Mouse (Mus musculus): ENCODE measurements around the gene Kcnip4.

The Kcnip4 gene

DNA sequence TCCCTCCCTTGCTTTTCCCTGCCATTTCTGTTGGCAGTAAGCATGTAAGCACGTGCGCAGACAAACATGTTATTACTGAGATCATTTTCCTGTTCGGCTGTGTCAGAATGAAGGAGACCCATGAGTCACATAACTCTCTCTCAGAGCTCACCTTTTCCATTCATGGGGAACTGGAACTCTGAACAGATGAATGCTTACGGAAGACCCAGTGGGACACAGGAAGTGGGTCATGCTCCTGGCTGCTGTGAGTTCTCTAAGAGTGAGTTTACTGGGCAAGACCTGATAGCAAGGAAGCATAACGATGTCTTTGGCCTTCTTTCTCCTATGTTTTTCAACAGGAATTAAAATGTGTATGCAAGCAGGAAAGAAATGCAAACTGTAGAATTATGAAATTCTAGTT is 917.8 kb downstream of the Kcnip4 start:
- in situ Hi-C loops (cut with MboI; ENCODE audit: low sequenced_read_pairs) = no loop called here

GRCm38 (mm10) chr5:48606281-48606680 is 918.4 kb downstream of the Kcnip4 start:
- in situ Hi-C loops (cut with MboI; ENCODE audit: low sequenced_read_pairs) = no loop called here

- in situ Hi-C loops (cut with MboI; ENCODE audit: low sequenced_read_pairs) = no loop called here
These were observed 925.1 kb downstream of the Kcnip4 start for GRCm38 (mm10) chr5:48599481-48600040.

- in situ Hi-C loops (cut with MboI; ENCODE audit: low sequenced_read_pairs) = no loop called here
These were observed 936.7 kb downstream of the Kcnip4 start for GRCm38 (mm10) chr5:48588014-48588413.

GRCm38 (mm10) chr5:48583431-48583830 is 941.3 kb downstream of the Kcnip4 start:
- in situ Hi-C loops (cut with MboI; ENCODE audit: low sequenced_read_pairs) = no loop called here

DNA sequence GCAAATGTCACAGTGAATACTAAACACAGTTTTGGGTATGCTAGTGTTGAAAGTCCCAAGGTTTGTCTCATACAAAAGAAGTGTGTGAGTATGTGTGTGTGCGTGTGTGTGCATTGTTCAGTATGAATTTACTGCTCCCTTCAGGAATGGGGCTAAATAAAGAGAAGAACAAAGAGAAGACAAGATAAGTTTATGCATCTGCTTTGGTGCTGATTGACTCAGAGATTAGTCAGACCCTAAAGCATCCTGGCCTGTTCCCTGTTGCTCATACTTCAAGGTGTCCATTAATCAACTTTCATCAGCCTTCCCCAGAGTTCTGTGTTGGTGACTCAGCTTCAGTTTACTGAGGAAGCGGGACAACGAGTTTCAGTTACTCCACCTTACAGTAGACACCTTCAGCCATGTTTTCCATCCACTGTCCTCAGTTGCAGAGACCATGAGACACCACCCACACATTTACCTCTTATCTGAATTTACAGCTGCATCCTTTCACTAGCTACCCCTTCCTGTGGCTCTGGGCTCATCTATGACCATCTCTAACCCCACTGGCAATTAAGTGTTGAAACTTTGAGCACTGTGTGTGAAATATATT is 960.6 kb downstream of the Kcnip4 start:
- in situ Hi-C loops (cut with MboI; ENCODE audit: low sequenced_read_pairs) = no loop called here

DNA sequence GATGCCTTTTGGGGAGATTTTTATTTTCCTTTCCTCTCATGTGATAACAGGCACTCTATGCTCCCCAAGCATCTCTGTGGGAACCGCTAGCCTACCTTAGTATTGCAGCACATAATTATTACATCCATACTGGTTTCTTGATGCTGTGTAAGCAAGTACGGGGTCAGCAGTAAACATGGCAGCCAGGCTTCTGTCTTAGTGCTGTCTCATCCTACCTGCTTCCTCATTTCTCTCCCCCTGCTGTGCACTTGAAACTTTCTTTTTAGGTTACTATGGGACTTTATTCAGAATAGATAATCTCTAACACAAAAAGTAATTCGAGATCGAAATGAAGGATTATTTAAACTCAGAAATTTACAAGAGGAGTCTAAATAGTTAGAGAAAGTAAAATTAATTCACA is 973.0 kb downstream of the Kcnip4 start:
- in situ Hi-C loops (cut with MboI; ENCODE audit: low sequenced_read_pairs) = no loop called here

GRCm38 (mm10) chr5:48545825-48546224 is 978.9 kb downstream of the Kcnip4 start:
- in situ Hi-C loops (cut with MboI; ENCODE audit: low sequenced_read_pairs) = no loop called here

DNA sequence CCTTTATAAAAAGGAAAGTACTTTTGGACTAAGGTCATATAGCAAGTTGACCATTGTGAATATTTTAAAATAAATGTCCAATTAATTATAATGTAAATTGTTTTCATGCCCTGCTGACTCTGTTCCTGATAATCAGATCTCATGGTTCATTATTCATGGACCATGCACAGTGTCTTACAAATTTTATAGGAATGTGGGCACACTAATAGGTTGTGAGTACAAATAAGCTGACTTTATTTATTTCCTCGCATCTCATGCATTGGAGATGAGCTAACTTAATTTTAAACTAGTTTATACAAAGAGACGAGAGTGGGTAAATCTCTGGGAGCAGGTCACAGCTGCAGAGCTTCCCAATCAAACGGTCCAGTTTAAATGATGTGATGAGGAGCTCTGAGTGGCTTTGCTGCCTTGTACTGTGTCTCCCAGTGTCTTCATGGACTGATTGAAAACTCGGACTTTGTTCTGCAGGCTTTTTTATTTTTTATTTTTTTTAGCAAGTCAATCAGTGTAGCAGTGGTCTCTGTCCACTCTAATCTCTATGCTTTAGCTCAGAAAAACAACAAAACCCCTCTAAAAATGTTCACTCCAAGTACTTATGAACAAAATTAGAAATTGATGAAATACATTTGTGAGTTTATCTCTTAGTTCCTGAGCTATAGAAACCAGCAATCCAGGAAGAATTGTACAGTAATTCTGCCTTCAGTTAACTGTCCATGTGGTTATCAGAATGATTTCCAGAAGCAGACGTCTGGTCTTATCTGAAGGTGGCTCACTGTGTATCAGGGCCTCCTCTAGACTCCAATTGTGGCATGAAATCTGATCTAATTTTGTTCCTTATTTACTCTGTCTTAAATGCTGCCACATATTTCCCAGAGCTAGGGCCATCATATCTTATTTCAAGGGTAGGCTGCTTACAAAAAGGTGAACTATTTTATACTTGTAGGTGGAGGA is 979.6 kb downstream of the Kcnip4 start:
- in situ Hi-C loops (cut with MboI; ENCODE audit: low sequenced_read_pairs) = no loop called here

GRCm38 (mm10) chr5:48518035-48518434 is 1006.7 kb downstream of the Kcnip4 start:
- in situ Hi-C loops (cut with MboI; ENCODE audit: low sequenced_read_pairs) = no loop called here

DNA sequence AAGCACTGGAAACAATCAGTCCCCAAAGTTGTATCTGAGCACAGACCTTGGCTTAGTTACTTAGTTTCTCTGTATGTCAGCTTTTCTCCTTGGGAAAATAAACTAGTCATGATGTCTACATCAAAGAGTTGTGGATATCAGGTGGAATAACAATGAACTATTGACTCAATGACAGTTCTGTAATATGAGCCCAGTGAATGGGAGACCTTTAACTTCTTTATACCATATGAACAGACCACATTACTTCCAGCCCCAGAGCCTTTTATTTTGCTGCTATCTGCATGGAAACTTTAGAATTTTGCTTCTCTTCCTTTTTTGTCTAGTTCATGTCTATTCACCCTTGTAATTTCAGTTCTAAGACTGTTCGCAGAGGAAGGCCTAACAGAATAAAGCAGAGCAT is 1011.4 kb downstream of the Kcnip4 start:
- in situ Hi-C loops (cut with MboI; ENCODE audit: low sequenced_read_pairs) = no loop called here

DNA sequence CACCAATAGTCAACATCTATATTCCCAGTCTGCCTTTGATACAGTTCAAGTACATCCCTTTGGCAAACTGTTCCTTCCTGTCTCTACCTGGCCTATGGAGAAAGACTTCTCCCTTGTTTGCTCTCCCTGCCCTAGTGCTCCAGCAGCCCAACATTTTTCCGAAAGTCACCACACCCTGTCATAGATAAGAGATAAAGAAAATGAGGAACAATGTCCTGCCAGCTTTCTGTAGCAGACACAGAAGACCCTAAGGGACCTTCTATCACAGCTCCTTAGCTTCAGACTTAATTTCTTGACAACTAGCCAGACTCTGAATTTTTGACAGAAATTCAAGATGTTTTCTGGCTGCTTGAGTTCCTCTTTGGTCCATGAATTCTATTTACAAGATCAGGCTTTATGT is 1013.4 kb downstream of the Kcnip4 start:
- in situ Hi-C loops (cut with MboI; ENCODE audit: low sequenced_read_pairs) = no loop called here

DNA sequence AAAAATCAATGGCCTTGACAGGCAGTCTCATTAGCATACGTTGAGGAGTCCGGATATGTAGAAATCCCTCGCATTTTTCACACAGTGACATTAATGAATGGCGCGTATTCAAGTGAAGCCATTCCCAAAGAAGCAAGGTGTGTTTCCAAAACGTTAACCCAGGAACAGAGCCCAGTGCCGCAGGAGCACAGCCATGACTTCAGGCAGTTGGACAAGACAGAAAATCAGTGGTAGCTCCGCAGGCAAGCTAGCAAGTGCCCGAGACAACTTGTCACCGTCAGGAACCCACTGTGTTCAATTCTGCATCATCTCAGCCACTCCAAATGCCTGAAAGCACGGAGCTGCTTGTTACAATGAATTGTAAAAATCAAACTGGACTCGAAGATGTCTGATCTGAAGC is 1014.5 kb downstream of the Kcnip4 start:
- in situ Hi-C loops (cut with MboI; ENCODE audit: low sequenced_read_pairs) = no loop called here

- in situ Hi-C loops (cut with MboI; ENCODE audit: low sequenced_read_pairs) = no loop called here
These were observed 1015.3 kb downstream of the Kcnip4 start for GRCm38 (mm10) chr5:48509194-48509930.

DNA sequence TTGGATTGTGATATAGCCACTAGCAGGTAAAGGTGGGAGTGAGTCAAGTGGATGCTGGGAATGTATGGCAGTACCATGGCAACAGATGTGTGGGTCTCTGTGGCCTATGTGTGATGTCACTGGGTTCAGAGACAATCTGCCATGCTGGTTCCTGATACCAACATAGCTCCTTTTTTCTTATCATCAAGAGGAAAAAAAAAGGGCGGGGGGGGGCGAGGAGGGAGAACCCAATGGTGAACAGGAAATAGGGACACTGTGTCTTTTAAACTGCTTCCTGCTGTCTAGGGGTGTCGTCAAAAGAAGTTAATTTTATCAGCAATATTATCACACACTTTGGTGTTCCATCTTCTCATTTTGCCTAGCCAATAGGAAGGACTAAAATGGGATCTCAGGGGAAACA is 1021.6 kb downstream of the Kcnip4 start:
- in situ Hi-C loops (cut with MboI; ENCODE audit: low sequenced_read_pairs) = no loop called here

- in situ Hi-C loops (cut with MboI; ENCODE audit: low sequenced_read_pairs) = no loop called here
These were observed 1022.3 kb downstream of the Kcnip4 start for GRCm38 (mm10) chr5:48502442-48502841.

- in situ Hi-C loops (cut with MboI; ENCODE audit: low sequenced_read_pairs) = no loop called here
These were observed 1024.5 kb downstream of the Kcnip4 start for GRCm38 (mm10) chr5:48500204-48500603.

DNA sequence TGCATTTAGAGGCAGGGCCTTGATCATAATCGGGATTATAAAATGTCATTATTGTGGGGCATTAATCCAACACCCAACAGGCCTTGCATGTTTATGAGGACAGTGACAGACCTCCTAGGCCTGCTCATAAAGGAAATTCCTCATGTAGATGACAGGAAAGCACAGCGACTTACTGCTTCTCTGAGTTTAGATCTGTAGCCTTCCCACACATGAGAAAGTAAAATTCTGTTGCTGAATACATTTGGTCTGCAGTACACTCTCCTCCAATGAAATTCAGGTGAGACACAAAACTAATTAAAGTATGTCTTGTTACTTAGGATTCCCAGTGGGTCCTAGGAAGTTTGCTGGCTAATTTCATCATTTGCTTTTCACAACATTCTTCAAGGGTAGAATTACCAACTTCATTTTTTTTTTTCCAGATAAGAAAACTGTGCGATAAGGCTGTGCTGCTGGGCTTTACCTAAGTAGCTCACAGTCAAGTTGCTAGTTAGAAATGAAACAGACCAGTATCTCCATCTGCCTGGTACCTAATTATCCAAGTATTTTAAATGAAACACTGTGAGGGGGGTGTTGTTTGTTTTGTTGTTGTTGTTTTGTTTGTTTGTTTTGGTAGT is 1033.7 kb downstream of the Kcnip4 start:
- in situ Hi-C loops (cut with MboI; ENCODE audit: low sequenced_read_pairs) = no loop called here

DNA sequence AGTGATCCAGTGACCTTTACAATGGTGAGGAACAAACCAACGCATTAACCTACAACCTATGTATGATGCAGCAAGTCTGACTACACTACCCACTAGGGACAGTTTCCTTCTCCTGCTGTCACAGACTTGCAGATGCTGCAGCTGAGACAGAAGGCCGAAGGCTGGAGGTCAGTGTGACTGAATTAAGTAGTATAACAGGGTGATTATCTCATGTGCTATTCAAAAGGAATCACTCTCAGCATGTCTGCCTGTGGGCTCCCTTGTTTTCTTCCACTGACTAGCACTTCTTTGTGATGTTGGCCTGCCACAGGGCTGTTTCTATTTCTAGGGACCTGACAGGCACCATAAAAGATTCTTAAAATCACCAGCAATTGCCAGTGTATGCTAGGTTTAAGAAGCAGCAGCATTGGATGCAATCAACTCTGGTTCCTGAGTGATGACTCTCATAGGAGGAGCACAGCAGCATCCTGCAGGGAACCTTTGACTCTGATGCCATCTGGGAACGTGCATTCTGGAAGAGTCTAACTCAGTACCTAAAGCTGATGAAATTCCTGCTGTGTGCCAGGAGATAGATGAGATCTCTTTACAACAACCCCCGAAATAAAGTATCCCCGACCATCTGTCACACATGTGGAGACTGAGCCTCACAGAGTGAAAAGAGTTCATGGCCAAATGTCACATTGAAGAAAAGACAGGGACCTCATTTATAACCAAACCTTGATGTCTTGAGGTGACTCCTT is 1035.0 kb downstream of the Kcnip4 start:
- in situ Hi-C loops (cut with MboI; ENCODE audit: low sequenced_read_pairs) = no loop called here

DNA sequence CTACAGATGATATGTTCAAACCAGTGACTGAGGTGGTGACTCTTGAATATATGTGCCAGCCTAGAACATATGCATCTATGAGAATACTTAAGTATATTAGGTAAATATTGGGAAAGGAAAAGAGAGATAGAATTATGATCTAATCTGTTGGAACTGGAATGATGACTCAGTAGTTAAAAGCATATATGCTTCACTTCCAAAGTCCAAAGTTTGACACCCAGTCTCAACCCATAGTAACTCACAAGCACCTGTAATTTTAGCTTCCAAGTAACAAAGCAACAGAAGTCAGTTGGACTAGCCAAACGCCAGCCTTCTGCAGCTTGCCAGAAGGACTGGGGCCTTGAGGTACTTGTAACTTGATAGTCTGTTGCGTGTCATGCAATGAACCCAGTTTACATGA is 1041.6 kb downstream of the Kcnip4 start:
- in situ Hi-C loops (cut with MboI; ENCODE audit: low sequenced_read_pairs) = no loop called here
